Mouse (Mus musculus): ENCODE measurements at regions not wholly inside any gene's neighbourhood (a gene's known extent, or its start where the extent isn't known, plus 50 kb on each side); places are given as distances from the start of the nearest gene placed in this dataset.
A peak's percentile ranks its signal among the peaks of the same experiment; 100 is the strongest.

DNA sequence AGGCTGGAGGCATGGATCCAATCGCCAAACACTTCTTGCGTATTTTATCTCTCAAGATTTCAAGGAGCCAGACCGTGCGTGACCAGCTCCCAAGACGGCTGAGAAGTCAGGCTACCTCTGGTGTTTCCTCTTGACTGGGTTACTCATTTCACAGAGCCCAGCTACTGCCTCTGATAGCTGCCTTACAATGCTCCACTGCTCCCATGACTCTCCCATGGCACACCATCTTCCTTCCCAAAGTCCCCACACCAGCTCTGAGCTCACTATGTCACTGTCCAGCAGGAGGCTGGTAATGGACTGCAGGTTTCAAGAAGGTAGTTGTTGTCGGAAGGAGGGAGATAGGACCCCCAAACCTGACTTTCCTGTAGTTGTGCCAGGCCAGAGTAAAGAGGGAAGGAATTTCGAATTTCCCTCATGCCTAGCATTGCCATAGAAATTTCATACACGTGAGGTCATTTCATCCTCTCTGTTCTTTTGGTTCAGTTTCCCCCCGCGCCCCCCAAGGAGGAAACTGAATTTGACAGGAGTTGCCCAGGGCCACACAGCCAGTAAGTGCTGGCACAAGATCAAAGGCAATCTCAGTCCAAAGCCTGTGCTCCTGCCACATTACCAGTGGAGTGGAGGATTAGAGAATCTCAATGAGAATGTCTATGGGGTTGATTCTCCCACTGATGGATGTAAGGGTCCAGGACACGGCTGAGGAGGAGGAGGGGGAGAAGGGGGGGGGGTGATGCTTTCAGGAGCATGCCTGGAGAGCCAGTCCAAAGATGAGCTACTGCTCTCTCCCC lies 155.3 kb upstream of the Mocs1 start:
- DNase-seq (ENCODE audit: low read depth, low spot score) = no peak
- WGBS = 77% methylated on average over 11 of the region's 11 CpGs

DNA sequence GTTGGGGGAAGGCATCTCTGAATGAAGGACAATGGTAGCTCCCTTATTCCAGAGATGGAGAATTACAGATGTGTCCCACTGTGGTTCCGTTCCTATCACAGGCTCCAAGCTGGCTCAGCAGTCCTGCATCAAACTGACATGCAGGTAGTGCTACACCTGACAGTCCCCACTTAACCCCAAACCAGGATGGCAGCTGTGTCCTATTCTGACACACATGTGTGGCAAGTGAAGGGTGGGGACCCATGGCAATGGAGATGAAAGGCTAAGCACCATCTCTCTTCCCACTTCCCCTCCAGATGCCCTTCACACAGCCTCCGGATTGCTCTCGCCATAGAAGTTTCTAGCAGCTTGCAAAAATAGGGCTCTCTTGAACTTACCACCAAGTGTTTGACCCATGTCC lies 153.2 kb upstream of the Mocs1 start:
- WGBS = 91% methylated on average over 3 of the region's 3 CpGs

DNA sequence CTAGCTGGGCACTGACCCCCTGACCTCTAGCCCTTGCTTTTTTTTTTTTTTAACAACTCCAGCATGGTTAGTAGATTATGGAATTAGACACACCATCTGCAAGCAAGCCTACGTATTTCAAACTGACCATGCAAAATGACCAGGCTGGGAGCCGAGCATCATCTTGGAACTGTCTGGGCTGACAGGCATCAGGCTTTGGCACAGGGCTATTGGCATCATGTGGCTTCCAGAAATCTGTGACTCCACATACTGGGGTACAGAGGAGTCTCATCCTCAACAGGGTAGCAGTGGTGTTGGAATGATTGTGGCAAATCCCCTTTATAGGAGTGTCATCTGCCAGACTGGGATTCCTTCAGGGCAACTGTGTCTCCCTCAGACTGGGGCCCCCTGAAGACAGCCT lies 152.7 kb upstream of the Mocs1 start:
- WGBS = 70% methylated on average over 2 of the region's 2 CpGs
- DNase-seq (ENCODE audit: low read depth, low spot score) = no peak

More for the DNA sequence above, 153.2 kb upstream of the Mocs1 start:
- no peak for DNase-seq (ENCODE audit: low read depth, low spot score)

DNA sequence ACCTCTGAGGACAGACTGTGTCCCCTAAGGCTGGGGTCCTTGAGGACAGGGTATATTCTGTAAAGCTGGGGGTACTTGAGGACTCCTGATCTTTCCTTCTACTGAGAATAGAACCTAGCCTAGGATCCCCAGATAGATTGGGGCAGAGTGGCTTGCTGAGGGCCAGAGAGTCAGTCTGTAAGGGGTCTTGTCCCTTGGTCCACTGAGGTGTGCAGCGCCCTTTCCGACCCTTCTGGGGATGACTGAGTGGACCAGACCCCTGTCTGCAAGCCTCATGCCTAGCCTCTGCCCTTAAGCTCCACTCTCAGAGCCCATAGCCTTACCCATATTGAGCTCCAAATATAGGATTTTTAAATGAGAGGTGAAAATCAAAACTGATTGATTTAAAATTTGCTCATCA lies 152.2 kb upstream of the Mocs1 start:
- 92% methylated on average over 2 of the region's 2 CpGs for WGBS
- DNase-seq (ENCODE audit: low read depth, low spot score) = no peak

DNA sequence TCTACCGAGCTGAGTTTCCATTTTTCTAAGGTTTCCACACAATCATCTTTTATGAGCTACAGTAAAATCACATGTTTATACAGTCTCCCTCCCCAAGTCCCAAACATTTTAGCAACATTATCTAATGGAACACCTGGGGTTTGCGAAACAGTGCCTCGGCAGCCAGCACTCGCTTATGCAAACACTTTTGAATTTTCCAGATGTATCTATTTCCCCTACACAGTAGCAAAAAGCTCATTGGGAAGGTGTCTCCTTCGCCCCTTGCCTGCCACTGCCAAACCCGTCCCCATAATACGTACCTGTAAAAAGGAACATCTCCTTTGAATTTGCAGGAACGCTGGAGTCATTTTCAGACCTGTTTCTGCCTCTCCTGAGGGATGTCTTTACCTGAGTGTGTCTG lies 149.6 kb upstream of the Mocs1 start:
- WGBS = 36% methylated on average over 8 of the region's 8 CpGs
- DNase-seq (ENCODE audit: low read depth, low spot score) = no peak

DNA sequence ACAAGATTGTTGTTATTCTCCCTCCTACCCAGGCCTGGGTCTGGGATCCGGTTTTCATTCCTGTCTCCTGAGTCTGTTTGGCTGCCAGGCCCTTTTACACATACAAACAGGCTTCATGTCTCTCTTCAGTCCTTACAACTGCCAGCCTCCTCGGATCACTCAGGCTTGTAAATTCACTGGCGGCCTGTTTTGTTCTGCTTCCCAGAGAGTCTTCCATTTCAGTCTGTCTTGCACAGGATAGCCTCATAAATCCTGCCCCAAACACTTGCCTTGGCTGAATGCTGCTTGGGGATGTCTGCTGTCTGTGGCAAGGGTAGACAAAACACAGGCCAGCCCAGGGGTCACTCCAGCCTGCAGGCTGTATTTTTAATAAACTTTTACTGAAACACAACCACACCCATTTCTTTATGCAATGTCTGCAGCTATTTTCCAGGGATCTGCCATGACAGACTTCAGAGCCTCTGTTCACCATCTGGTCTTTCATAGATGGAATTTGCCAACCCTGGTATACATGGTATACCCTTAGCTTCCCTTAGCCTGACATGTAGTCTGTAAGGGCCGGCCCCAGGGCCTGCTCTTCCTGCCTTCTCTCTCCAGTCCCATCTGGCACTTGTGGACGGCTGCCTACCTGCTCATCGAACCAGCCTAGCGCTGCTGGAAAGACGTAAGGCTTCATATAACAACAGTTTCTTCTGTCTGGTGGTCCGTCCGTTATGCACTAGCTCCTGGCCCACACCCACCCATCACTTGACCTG lies 149.0 kb upstream of the Mocs1 start:
- 55% methylated on average over 10 of the region's 10 CpGs for WGBS
- no peak for DNase-seq (ENCODE audit: low read depth, low spot score)

DNA sequence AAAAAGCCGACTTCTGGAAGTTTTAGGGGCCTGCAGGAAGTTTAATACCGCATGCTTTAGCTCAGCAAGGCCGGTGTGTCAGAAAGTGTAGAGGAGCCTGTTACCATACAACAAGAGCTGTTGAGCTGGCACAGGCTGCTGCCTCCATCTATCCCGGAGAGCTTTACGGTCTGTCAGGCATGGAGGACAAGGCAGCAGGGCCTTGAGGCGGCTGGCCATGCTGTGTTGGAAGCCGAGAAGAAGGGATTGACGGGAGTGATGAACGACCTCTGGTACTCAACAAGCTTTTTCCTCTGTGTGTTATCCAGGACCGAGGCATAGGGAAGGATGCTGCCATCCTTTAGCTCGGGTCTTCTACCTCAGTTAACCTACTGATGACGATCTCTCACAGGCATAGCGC lies 146.8 kb upstream of the Mocs1 start:
- 82% methylated on average over 13 of the region's 13 CpGs for WGBS
- no peak for DNase-seq (ENCODE audit: low read depth, low spot score)

DNA sequence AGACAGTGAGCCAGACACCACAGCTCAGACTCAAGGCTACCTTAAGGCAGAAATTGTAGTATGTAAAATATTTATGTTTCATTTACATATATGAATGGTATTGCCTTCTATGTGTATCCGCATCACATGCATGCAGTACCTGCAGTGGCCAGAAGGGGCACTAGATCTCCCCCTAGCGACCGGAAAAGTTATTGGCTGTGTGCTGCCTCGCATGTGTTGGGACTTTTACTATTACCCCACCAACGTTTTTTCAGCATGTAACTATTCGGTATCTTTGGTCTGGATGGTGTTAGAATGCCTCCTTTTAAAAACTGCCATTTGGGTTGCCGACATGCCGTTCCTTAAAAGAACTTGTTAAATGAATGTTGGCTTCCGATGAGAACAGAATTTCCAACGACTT lies 145.7 kb upstream of the Mocs1 start:
- 86% methylated on average over 10 of the region's 10 CpGs for WGBS
- no peak for DNase-seq (ENCODE audit: low read depth, low spot score)

DNA sequence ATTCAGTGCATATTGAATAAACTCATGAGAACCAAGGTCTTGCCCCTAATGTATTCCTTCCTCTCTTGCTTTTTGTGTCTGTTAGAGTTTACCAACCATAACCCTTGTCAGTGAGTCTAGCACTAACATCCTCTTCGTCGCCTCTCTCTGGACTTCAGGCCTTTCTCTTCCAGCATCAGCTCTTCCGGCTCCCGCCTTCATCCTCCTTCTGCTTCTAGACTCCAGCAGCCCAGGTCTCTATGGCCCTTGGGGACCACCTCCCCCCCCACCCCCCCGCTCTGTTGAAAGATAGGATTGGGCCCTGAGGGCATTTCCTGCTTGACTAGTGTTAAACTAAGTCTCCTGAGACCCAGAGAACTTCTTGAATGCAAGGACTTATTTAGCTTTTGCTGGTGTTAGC lies 144.7 kb upstream of the Mocs1 start:
- DNase-seq (ENCODE audit: low read depth, low spot score) = no peak
- 95% methylated on average over 5 of the region's 5 CpGs for WGBS

DNA sequence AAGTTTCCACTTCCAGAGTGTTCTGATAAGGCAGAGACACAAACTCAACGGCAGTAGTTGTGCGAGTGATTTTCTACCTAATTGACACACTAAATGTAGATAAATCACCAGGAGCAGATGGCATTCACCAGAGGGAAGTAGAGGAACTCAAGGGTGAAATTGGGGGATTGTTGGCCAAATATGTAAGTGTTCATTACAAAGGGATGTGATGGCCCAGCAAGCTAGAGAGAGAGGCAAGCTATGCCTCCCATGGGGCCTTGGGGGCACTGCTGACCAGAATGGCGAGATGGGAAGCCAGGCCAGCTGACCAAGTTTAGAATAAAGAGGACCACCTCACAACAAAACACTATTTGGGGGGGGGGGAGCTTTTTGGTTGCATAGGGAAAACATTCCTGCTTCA lies 136.5 kb upstream of the Mocs1 start:
- no peak for DNase-seq (ENCODE audit: low read depth, low spot score)
- 82% methylated on average over 3 of the region's 3 CpGs for WGBS

DNA sequence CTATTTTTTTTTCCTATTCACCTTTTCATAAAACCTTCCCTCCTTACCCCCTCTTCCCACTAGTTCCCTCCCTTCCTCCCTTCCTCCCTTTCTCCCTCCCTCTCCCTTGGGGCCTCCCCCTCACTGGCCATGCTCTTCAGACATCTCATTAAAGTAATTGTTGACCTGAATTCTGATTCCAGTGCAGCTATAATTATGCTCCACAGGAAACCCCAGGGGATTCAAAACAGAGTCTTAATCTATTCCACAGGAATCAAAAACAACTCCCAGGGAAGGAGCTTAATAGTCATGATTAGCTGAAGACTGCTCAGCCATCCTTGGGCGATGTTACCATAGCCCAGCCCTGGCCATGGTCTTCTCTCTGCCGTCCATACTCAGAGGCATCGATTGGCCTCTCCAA lies 123.7 kb upstream of the Mocs1 start:
- no peak for DNase-seq (ENCODE audit: low read depth, low spot score)
- WGBS = 87% methylated on average over 3 of the region's 3 CpGs

DNA sequence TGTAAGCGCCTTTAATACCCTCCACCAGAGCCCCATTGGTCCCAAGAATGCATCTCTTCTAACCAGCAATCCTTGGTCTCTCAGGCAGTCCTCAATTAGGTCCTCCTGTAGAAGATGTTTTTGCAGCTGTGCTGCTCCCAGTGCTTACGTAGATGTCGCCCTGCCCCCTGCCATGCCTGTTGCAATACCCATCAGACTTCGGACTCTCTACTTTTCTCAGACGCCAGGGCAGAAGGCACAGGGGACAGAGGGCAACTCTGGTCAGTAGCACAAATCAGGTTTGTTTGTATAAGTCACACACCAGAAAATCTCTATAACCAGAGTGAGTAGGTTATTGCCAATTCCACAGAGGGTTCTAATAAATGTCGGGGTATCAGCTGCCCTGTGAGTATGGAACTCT lies 123.0 kb upstream of the Mocs1 start:
- 47% methylated on average over 6 of the region's 6 CpGs for WGBS
- DNase-seq (ENCODE audit: low read depth, low spot score) = no peak

DNA sequence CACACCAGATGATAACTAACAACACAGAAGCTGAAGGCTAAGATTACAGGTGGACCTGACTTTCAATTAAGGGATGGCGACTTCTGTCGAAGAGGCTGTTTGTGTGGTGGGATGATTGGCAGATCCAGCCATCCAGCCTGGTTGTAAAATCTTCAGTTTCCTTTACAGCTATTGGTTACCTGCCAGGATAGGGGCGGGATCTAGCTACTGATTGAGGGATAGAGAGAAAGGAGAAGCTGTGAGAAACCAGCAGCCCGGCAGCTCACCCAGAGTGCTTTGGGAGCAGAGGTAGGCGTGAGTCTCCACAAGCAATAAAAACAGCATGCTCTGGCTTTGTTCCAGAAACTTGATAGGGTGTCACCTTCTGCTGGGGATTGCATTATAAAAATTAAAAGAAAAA lies 119.1 kb upstream of the Mocs1 start:
- WGBS = 12% methylated on average over 5 of the region's 5 CpGs
- DNase-seq (ENCODE audit: low read depth, low spot score) = peak; percentile 64

DNA sequence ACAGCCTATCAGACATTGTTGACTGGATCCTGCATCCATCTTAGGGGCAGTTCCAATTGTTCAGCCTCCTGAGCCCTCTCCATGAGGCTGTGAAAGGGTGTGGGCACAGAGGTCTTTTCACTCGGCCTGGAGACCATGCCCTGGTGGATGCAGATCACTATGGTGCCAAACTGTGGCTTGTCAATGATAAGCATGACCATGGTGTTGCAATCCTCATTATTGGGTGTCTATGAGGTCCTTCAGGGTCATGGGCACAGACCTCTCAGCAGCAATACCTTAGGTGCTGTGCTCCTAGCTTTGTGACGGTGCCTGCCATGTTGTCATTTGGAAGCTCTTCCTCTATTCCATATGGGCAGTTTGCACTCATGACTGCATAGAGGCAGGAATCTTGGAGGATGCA lies 114.0 kb upstream of the Mocs1 start:
- no peak for DNase-seq (ENCODE audit: low read depth, low spot score)
- WGBS = 75% methylated on average over 2 of the region's 2 CpGs

DNA sequence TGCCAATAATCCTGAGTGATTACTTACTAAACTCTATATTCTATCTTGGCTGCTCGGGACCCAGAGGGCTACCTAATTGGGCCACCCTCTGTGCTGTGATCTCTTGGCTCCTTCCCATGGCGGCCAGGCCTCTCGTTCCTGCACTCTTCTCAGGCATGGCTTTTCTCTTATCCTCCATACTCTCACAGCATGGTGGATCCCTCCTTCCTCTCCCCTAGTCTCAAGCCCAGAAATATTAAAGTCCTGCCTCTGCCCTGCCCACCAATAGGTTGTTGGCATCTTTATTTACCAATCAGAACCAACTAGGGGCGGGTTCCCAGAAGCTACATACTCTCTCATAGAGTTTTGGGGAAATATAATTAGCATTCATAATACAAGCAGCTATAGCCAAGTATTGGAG lies 100.6 kb upstream of the Mocs1 start:
- WGBS = 81% methylated on average over 4 of the region's 4 CpGs
- no peak for DNase-seq (ENCODE audit: low read depth, low spot score)

DNA sequence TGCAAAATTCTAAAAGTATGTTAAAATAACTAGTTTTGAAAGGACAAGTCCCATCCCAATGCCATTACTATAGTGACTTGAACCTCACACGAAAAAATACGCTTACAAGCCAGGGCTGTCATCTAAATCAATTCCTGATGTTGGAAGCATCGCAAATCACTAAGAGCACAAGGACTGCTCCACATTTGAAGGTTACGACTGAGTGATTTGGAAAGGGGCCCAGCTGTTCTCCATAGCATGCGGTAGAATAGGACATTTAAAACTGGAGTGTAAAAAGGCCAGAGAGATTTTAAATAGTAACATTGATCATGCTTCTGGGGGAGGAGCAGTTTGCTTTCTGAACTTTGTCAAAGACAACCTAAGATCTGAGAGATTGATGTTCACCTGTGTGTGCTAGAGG lies 92.8 kb upstream of the Mocs1 start:
- 73% methylated on average over 5 of the region's 5 CpGs for WGBS
- DNase-seq (ENCODE audit: low read depth, low spot score) = no peak

DNA sequence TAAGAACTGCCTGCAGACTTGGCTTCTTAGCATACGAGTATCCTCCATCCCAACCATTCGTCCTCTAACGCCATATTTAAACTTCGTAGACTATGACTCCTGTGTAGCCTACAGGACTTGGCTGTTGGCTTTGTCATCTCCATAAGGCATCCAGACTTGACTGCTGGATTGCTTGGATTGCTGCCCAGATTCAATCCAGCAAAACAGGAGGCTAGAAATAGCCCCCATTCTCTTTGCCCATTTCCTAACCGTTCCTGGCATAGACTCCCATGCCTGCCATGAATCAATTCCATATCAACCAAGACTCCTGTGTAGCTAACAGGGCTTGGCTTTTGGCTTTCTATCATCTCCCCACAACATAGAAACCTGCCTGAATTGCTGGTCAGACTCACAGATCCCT lies 90.3 kb upstream of the Mocs1 start:
- WGBS = 92% methylated on average over 5 of the region's 5 CpGs

DNA sequence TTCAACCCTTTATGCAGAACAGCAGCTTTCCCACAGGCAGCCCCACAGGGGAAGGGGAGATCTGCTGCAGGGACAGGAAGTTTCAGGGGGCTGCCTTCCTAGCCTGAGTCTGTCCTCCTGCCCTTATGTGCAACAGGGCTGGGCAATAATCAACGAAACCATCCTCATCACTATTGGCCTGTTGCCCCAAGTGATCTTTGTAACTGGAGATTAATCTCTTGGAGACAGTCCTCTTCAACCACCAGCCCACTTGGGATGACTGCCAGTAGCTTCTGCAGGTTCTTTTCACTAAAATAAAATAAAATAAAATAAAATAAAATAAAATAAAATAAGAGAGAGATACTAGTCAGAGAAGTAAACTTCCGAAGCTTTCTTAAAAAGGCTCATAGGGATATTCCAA lies 85.5 kb upstream of the Mocs1 start:
- DNase-seq (ENCODE audit: low read depth, low spot score) = no peak

More for the DNA sequence above, 90.3 kb upstream of the Mocs1 start:
- no peak for DNase-seq (ENCODE audit: low read depth, low spot score)

DNA sequence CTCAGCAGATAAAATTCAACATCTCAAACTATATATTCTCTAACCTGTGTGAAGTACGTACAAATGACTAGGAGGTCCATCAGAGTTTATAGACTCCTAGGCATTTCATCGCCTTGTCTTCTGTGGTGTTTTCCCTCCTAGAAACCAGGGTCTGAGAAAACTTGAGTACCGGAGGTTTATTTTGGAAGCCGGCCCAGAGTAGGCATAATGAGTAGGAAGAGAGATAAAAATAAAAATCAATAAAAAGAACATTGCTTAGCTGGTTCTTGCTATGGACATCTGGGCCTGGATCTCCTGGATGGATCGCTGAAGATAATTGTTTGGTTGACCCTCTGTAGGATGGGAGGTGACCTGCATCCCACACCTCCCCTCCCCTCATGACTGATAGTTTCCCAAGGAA lies 81.5 kb upstream of the Mocs1 start:
- DNase-seq (ENCODE audit: low read depth, low spot score) = no peak
- WGBS = 56% methylated on average over 5 of the region's 5 CpGs

More for the DNA sequence above, 85.5 kb upstream of the Mocs1 start:
- WGBS = 71% methylated on average over 2 of the region's 2 CpGs

DNA sequence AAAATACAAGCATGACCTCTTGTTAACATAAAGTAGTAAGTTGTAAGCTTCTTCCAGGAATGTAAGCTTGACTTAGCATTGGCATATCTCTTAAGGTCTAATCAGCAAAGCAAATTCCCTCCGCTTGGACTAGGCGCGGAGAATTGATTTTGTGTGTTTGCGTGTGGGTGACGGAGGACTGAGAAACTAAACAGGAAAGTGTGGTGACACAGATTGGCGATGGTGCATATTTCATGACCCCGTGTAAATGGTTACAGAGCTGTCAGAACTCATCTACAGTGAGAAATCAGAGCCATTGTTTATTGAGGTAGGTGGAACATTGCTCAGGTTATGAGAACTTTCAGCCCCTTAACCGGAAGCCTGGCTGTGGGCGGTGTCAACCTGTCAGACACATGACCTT lies 78.8 kb upstream of the Mocs1 start:
- 83% methylated on average over 9 of the region's 9 CpGs for WGBS
- DNase-seq (ENCODE audit: low read depth, low spot score) = no peak

DNA sequence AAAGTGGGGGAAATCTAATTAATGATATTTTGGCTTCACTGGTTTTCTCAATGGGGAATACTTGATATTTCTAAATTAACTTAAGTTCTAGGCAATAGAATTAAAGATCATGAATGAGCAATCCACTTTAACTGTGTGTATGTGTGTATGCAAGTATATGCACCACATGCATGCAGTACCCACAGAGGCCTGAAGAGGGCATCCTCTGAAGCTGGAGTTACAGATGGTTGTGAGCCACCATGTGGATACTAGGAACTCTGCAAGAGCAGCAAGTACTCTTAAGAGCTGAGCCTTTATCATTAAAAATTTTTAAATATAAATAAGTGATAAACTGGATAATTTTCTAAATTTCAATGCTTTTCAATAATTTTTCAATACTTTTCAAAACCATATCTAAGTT lies 69.0 kb upstream of the Mocs1 start:
- DNase-seq (ENCODE audit: low read depth, low spot score) = no peak
